Mouse (Mus musculus) kidney, postnatal 14 days (tissue): Measurements from ENCODE around the gene Brca1.

Experiments used
- DNase-seq: peaks from one replicate; pipeline ENCODE4 v3.0.0; 2022; ENCODE audit warnings: mixed read lengths

The Brca1 gene

GRCm38 (mm10) chr11:101551751-101552475, at the start of gene Brca1, which contains the start of gene Nbr1:
TSS of gene Brca1 (minus strand) at chr11:101551955.
TSS of gene Nbr1 (plus strand) at chr11:101552149.
- DNase-seq, result peak; percentile 96

GRCm38 (mm10) chr11:101599156-101599555, 47.4 kb upstream of the Brca1 start, which contains the start of gene Gm11634:
TSS of gene Gm11634 (minus strand) at chr11:101599256.
- DNase-seq, result no peak

- no peak for DNase-seq
These were observed 38.4 kb upstream of the Brca1 start for GRCm38 (mm10) chr11:101589989-101590624.

- DNase-seq, result peak; percentile 81
These were observed 37.7 kb upstream of the Brca1 start for GRCm38 (mm10) chr11:101589444-101589843.

- no peak for DNase-seq
These were observed 37.1 kb upstream of the Brca1 start for GRCm38 (mm10) chr11:101588868-101589267.

- DNase-seq, result no peak
These were observed 35.9 kb upstream of the Brca1 start for GRCm38 (mm10) chr11:101587676-101588075.

- no peak for DNase-seq
These were observed 34.0 kb upstream of the Brca1 start for GRCm38 (mm10) chr11:101585805-101586204.

- peak; percentile 44 for DNase-seq
These were observed 33.3 kb upstream of the Brca1 start for GRCm38 (mm10) chr11:101585031-101585430.

- no peak for DNase-seq
These were observed 31.4 kb upstream of the Brca1 start for GRCm38 (mm10) chr11:101583205-101583604.

- peak; percentile 87 for DNase-seq
These were observed 30.6 kb upstream of the Brca1 start, which contains the start of gene Tmem106a for GRCm38 (mm10) chr11:101582054-101583035. TSS of gene Tmem106a (plus strand) at chr11:101582242.

GRCm38 (mm10) chr11:101581081-101581764, 29.5 kb upstream of the Brca1 start:
- no peak for DNase-seq

- DNase-seq, result no peak
These were observed 24.4 kb upstream of the Brca1 start for GRCm38 (mm10) chr11:101576116-101576515.

GRCm38 (mm10) chr11:101568421-101568820, 16.7 kb upstream of the Brca1 start:
- DNase-seq, result no peak

GRCm38 (mm10) chr11:101562391-101562790, 10.6 kb upstream of the Brca1 start:
- peak; percentile 64 for DNase-seq

GRCm38 (mm10) chr11:101556954-101557353, 5.2 kb upstream of the Brca1 start:
- no peak for DNase-seq

GRCm38 (mm10) chr11:101556541-101556940, 4.8 kb upstream of the Brca1 start:
- DNase-seq, result peak; percentile 76

- peak; percentile 24 for DNase-seq
These were observed 1.7 kb upstream of the Brca1 start for GRCm38 (mm10) chr11:101553354-101553930.

GRCm38 (mm10) chr11:101552476-101553300, 933 bp upstream of the Brca1 start:
- DNase-seq, result peak; percentile 99

GRCm38 (mm10) chr11:101548526-101548925, 3.2 kb downstream of the Brca1 start:
- DNase-seq, result no peak

GRCm38 (mm10) chr11:101544132-101544531, 7.6 kb downstream of the Brca1 start:
- DNase-seq, result no peak

GRCm38 (mm10) chr11:101543533-101543932, 8.2 kb downstream of the Brca1 start:
- no peak for DNase-seq
